Mouse (Mus musculus) urinary bladder, postnatal 4 days (tissue): ENCODE measurements around the gene Yipf7.

ENCODE experiments used
- DNase-seq, 2 experiments: peaks; one replicate each; pipeline ENCODE4 v3.0.0; 2021 to 2022; ENCODE audit warnings: low spot score in 2 of 2

The Yipf7 gene

GRCm38 (mm10) chr5:69542489-69542888 lies at the start of gene Yipf7:
Yipf7 (minus strand) TSS chr5:69542648.
- no peak for DNase-seq

GRCm38 (mm10) chr5:69591640-69592461 lies 49.4 kb upstream of the Yipf7 start, which contains the start of gene Gnpda2:
Gnpda2 (minus strand) TSS chr5:69592340.
- DNase-seq: peak; percentile 80 to 84

- DNase-seq: no peak
Observed at GRCm38 (mm10) chr5:69557404-69557935, 15.0 kb upstream of the Yipf7 start.

- peak; percentile 90 to 95 for DNase-seq
Observed at GRCm38 (mm10) chr5:69556628-69557403, 14.4 kb upstream of the Yipf7 start, which contains the start of gene Guf1. Guf1 (plus strand) TSS chr5:69556923.

GRCm38 (mm10) chr5:69541680-69542079 lies 768 bp downstream of the Yipf7 start:
- no peak for DNase-seq

- no peak for DNase-seq
Observed at GRCm38 (mm10) chr5:69523944-69524343, 18.5 kb downstream of the Yipf7 start.

GRCm38 (mm10) chr5:69522064-69522463 lies 20.4 kb downstream of the Yipf7 start:
- no peak for DNase-seq

GRCm38 (mm10) chr5:69520661-69521278 lies 21.7 kb downstream of the Yipf7 start:
- DNase-seq: peak in 1 of 2 experiments; percentile 61

- no peak for DNase-seq
Observed at GRCm38 (mm10) chr5:69512203-69512602, 30.2 kb downstream of the Yipf7 start.

GRCm38 (mm10) chr5:69511631-69512030 lies 30.8 kb downstream of the Yipf7 start:
- DNase-seq: no peak

- DNase-seq: no peak
Observed at GRCm38 (mm10) chr5:69507045-69507444, 35.4 kb downstream of the Yipf7 start.

GRCm38 (mm10) chr5:69489046-69489445 lies 53.4 kb downstream of the Yipf7 start:
- no peak for DNase-seq

- no peak for DNase-seq
Observed at GRCm38 (mm10) chr5:69467520-69467919, 74.9 kb downstream of the Yipf7 start.
